Mouse (Mus musculus): ENCODE data around the gene Slc25a33. TPM values are rescaled to one million over a fixed set of nuclear protein-coding genes. Genes with fewer than 3 reads are reported as not detected.

Gene Slc25a33
- total RNA-seq (2021), result 27.7 and 32.2 TPM in 2 replicates
- long read RNA-seq, transcript Slc25a33-201 (7 exons, 1,887 nt), result major isoform, 50 of 53 reads
- long read RNA-seq, partial matches to known transcripts, result 0 of 53 reads
- long read RNA-seq, other reads (novel, unspliced or antisense), result 3 of 53 reads

- DNase-seq, result peak; percentile 97
These were observed at the start of gene Slc25a33 for GRCm38 (mm10) chr4:149774094-149774470. TSS of gene Slc25a33 (minus strand) at chr4:149774277.

GRCm38 (mm10) chr4:149822586-149823196, 48.6 kb upstream of the Slc25a33 start:
- DNase-seq, result no peak

- peak; percentile 91 for DNase-seq
These were observed 48.0 kb upstream of the Slc25a33 start for GRCm38 (mm10) chr4:149822126-149822525.

- peak; percentile 85 for DNase-seq
These were observed 46.5 kb upstream of the Slc25a33 start for GRCm38 (mm10) chr4:149820569-149820968.

- DNase-seq, result no peak
These were observed 45.1 kb upstream of the Slc25a33 start for GRCm38 (mm10) chr4:149819195-149819594.

GRCm38 (mm10) chr4:149816598-149816997, 42.5 kb upstream of the Slc25a33 start:
- DNase-seq, result no peak

- no peak for DNase-seq
These were observed 41.5 kb upstream of the Slc25a33 start for GRCm38 (mm10) chr4:149815586-149815985.

GRCm38 (mm10) chr4:149813409-149814184, 39.5 kb upstream of the Slc25a33 start:
- no peak for DNase-seq

- DNase-seq, result peak; percentile 43
These were observed 36.3 kb upstream of the Slc25a33 start for GRCm38 (mm10) chr4:149810372-149810771.

- no peak for DNase-seq
These were observed 34.6 kb upstream of the Slc25a33 start for GRCm38 (mm10) chr4:149808584-149809227.

- DNase-seq, result no peak
These were observed 34.0 kb upstream of the Slc25a33 start for GRCm38 (mm10) chr4:149808060-149808567.

- DNase-seq, result peak; percentile 97
These were observed 32.8 kb upstream of the Slc25a33 start for GRCm38 (mm10) chr4:149806699-149807381.

- no peak for DNase-seq
These were observed 28.2 kb upstream of the Slc25a33 start for GRCm38 (mm10) chr4:149802269-149802668.

GRCm38 (mm10) chr4:149800576-149800975, 26.5 kb upstream of the Slc25a33 start:
- no peak for DNase-seq

- peak; percentile 58 for DNase-seq
These were observed 26.0 kb upstream of the Slc25a33 start for GRCm38 (mm10) chr4:149800172-149800464.

- DNase-seq, result peak; percentile 30
These were observed 25.5 kb upstream of the Slc25a33 start for GRCm38 (mm10) chr4:149799346-149800171.

GRCm38 (mm10) chr4:149798684-149799309, 24.7 kb upstream of the Slc25a33 start:
- no peak for DNase-seq

- no peak for DNase-seq
These were observed 24.0 kb upstream of the Slc25a33 start for GRCm38 (mm10) chr4:149798116-149798515.

- no peak for DNase-seq
These were observed 23.1 kb upstream of the Slc25a33 start for GRCm38 (mm10) chr4:149797220-149797610.

- DNase-seq, result no peak
These were observed 22.6 kb upstream of the Slc25a33 start for GRCm38 (mm10) chr4:149796567-149797219.

Measured in adrenal gland, postnatal 25 days (tissue).